Mouse (Mus musculus) CD4-positive, CD25-positive, alpha-beta regulatory T cell (primary cell): ENCODE results near the gene Mroh7. TPM values are rescaled to one million over a fixed set of nuclear protein-coding genes. Genes with fewer than 3 reads are reported as not detected.

Experiments
- polyA plus RNA-seq: library from polyadenylated mRNA; unstranded; fragments of 100-300 nt; shearing (Covaris generic); gene quantifications from one replicate; pipeline ENCODE4 v1.2.1, GENCODE M21; 2017

The Mroh7 gene
- not detected for polyA plus RNA-seq

GRCm38 (mm10) chr4:106730814-106731213 is at the start of gene Mroh7:
Gene Mroh7, minus strand, starts transcription at chr4:106730925.

GRCm38 (mm10) chr4:106733636-106734035 is 2.9 kb upstream of the Mroh7 start, which contains the start of gene Fam151a:
Gene Fam151a, plus strand, starts transcription at chr4:106733889.

GRCm38 (mm10) chr4:106678442-106679118 is 52.1 kb downstream of the Mroh7 start, which contains the start of gene Ttc4:
Gene Ttc4, minus strand, starts transcription at chr4:106678944.

GRCm38 (mm10) chr4:106650833-106651527 is 79.7 kb downstream of the Mroh7 start, which contains the start of gene Pars2:
Gene Pars2, plus strand, starts transcription at chr4:106651069.

Other genes with a start within 250 kb of the Mroh7 start
- gene Bsnd, start 238.6 kb downstream of the Mroh7 start, polyA plus RNA-seq = not detected
- 3.8 TPM for gene Dhcr24, start 169.9 kb downstream of the Mroh7 start, polyA plus RNA-seq
- gene Lexm, start 113.7 kb downstream of the Mroh7 start, polyA plus RNA-seq = 0.11 TPM
- gene Ttc22, start 108.5 kb downstream of the Mroh7 start, polyA plus RNA-seq = not detected
- 13.8 TPM for gene Pars2, start 79.9 kb downstream of the Mroh7 start, polyA plus RNA-seq
- 76.9 TPM for gene Ttc4, start 52.0 kb downstream of the Mroh7 start, polyA plus RNA-seq
- gene Fam151a, start 3.0 kb upstream of the Mroh7 start, polyA plus RNA-seq = not detected
- gene Acot11, start 74.1 kb upstream of the Mroh7 start, polyA plus RNA-seq = 6.0 TPM
- 104 TPM for gene Ssbp3, start 179.8 kb upstream of the Mroh7 start, polyA plus RNA-seq